Mouse (Mus musculus) adrenal gland, postnatal 14 days (tissue): ENCODE results near the gene Cul7. TPM values are rescaled to one million over a fixed set of nuclear protein-coding genes. Genes with fewer than 3 reads are reported as not detected.

Experiments used
- DNase-seq: peaks from one replicate; pipeline ENCODE4 v3.0.0; 2021; ENCODE audit warnings: mixed read lengths
- total RNA-seq: library from RNA; stranded (reverse); gene quantifications from 2 replicates; pipeline ENCODE4 v1.2.3, GENCODE M21; 2021

Cul7 gene
- total RNA-seq, 1 experiment from 2014 or later = 45.5 TPM

DNA sequence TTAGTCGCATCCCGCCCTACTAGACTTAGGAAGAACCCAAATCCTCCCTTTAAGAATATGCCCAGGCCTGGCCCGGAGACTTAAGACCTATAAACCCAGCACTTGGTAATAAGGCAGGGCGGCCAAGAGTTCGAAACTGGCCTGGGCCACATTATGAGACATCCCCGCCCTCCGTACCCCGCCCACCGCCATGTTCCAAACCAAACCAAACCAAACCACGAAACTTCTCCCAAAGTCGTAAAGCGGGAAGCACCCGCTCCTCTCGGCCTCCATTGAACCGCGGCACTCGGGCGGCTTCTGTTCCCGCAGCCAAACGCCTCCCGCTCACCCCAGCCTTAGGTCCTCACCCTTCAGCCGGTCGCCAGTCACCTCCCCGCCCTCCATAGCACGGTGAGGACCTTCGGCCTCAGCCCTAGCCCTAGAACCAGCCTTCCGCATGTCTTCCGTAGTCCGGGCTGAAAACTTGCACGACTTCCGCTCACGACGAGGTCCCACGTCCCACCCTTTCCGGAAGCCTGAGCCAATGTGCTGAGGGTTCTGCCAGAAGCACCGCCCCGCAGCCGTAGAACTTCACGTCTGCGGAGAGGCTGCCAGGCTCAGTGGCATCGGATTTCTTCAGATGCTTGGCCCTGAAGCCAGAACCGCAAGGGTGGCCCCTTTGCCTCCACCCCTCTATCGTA is 23.9 kb downstream of the Cul7 start, which contains the start of gene Rrp36:
Gene Rrp36, minus strand, starts transcription at position 503 of the 680 bp plus-strand sequence.
- peak; percentile 96 for DNase-seq

DNA sequence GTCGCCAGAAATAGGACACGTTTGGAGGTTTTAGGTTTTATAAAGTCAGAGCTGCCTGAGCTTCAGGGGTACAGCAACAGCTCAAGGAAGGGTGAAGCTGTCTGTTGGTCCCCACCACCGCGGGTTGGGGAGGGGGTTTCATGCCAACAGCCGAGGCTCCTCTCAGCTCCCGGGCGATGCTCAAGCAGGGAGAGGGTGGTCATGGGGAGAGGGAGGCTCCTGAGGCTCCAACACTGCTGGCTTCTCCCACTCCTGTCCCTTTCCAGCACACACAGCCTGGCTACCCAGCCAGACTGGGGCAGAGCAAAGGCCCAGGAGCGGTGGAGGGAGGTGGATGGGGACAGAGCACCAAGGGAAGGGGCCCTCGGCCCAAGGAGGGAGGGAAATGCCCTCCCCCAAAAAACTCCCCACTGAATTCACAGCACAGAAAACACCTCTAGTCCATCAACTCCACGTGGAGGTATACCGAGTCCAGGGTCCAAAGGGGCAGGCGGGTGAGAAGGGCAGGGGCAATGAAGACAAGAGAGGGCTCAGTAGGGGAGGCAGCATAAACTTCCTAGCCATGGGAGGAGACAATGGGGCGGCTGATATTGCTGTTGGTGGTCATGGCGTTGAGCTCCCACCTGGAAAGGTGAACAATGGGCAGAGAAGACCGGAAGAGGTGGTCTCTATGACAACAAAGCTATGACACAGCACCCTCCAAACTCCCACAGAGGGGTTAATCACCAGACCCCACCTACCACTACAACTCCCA is 24.6 kb downstream of the Cul7 start:
- no peak for DNase-seq

DNA sequence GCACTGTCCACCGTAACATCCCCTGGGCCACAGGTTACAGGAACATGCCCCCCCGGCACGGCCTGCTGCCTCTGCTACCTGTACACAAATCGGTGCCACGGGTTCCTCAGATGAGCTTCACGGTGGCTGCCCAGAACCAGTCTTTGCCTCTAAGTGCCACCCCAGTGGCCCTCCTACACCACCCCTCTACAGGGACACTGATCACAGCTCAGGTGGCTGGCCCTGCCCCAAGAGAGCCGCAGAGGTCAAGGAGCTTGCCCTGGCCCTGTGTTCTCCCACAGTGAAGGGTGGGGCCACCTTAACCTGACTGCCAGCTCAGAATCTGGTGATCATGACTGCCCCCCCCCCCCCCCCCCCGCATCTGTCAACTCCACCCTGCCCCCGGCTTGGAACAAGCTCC is 28.3 kb downstream of the Cul7 start, which contains the start of gene Mea1:
Gene Mea1, plus strand, starts transcription at position 378 of the 400 bp plus-strand sequence.
- DNase-seq = no peak

DNA sequence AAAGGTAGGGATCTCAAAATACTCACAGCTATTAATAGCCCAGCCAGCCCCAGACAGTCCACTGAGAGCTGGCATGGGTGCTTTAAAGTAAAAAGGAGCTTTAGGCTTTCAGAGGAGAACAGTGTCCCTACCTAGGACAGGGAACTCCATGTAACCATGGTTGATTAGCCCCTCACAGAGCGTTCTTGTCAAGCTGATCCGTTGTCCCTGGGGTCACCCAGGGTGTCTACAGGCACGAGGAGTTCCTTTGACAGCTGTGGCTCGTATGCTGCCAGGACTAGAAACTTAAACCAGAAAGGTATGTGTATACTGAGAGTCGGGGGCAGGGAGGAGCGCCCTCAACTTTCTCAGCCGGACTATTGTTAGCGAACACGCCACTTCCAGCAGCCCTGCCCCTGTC is 28.8 kb downstream of the Cul7 start:
- no peak for DNase-seq

DNA sequence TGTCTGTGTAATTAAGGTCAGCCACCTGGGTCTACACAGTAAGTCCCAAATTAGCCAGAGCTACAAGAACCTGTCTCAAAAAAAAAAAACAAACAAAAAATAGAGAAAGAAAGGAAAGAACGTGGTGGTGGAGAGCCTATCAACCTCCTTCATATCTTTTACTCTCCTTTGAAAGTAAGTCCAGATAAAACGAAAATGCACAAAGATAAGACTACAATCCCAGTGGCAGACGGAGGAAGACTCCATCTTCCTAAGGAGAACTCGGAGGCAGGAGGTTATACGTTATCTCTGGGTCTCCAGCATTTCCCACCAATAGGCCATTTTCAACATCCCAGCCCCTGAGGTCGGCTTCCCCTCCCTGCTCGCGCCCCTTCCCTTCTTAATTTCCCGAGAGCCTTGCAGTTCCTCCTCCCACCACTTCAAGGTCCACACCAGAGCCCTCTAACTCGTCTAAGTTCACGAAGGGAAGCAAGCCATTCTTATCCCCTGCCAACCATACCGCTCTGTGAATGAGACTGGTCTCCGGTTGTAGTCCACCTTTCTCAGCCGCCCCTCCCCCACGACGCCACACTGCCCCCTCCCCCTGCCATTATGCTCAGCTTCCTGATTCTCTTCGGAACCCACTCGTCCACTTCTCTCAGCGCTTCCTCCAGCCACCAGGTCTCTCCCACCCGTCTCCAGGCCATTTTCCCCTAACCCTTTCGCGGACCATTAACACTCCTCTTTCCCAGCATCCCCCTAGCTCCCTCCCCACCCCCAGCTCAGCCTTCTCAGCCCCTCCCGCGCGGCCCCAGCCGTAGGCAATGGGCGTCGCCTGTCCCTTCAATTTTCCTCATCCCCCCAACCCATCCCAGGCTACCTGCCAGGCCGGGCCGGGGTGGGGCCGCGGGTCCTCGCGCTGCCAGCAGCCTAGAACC is 30.0 kb downstream of the Cul7 start:
- peak; percentile 76 for DNase-seq

DNA sequence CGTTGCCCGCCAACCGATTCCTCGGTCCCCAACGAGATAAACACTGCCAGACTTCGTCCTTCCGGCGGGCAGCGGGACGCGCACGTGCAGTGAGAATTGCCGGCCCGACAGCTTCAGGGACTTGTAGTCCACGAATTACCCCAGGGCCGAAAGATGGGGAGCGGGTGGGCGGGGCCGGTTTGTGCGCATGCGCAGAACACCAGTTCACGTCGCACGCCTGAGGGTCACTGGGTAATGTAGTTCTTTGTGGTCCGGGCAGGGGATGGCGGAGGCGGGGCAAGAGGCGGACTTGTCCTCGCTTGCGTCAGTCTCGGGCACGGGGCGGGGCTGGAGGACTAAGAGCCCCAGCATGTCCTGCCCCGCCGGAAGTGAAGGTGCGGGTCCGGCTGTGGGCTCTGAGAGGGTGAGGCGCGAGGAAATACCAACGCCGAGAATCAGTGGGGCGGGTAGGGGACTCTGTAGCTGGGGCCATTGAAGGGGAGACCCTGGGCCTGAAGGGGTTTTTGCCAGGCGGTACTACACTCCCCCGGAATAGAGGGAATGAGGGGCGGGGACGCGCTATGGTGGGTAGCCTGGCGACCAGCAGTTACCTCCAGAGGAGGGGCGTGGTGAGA is 30.7 kb downstream of the Cul7 start, which contains the start of gene Klhdc3:
Gene Klhdc3, minus strand, starts transcription at position 155 of the 614 bp plus-strand sequence.
- peak; percentile 99 for DNase-seq

DNA sequence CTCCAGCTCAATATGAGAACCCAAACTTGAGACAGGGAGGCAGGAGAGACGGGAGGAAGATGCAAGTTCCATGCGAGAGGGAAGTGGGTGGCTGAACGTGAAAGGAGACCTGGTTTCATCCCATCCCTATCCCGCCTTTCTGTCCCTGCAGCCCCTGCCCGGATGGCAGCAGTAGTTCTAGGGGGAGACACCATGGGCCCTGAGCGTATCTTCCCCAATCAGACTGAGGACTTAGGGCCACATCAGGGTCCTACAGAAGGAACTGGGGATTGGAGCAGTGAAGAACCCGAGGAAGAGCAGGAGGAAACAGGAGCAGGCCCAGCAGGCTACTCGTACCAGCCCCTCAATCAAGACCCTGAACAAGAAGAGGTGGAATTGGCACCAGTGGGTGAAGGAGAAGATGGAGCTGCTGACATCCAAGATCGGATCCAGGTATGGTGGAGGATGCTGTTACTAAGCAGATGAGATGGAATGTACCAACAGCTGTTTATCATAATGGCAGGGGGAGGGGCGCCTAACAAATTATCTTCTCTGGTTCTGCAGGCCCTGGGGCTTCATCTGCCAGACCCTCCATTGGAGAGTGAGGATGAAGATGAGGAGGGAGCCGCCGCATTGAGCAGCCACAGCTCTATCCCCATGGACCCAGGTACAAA is 31.5 kb downstream of the Cul7 start:
- DNase-seq = no peak

DNA sequence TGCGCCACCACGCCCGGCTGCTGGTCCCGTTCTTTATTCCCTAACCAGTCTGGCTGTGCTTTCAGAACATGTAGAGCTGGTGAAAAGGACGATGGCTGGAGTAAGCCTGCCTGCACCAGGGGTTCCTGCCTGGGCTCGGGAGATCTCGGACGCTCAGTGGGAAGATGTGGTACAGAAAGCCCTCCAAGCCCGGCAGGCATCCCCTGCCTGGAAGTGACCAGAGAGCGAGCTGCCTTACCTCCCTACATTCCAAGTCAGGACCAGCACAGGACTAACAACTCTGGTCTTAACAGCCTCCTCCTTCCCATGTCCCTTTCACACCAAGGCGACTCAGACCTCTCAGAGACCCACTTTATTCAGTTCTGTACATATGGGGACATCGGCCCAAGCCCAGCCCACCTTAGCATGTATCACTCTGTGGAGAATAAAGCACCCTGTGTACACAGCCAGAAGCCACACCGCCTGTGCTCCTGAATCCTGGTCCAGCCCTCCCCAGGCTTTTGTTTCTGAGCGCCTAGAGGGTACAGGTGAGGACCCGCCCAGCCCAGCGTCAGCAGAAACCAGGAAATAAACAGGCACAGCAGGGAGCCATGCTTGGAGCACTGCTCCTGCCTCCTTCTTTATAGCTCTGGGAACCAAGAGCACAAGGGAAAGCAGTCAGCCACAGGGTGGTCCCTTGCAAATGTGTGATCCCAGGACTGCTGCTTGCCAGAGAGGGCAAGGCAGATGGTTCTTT is 32.7 kb downstream of the Cul7 start:
- DNase-seq = no peak

DNA sequence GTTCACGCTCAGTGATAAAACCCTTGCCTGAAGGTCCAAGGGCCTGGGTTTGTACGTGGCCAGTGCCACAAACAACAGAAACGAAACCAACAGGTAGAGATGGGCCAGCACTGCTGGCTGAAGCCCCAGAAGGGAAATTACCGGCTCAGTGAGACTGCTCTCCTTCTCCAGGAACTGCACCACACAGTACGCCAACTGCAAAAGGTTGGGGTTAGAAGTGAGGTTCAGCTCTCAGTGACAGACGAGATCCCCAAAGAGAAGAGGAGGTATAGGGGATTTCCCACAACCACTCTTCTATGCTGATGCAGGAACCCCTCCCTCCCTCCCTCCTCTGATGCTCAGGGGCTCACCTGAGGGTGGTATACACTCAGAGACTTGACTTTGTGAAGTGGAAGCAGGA is 35.8 kb downstream of the Cul7 start:
- DNase-seq = no peak

DNA sequence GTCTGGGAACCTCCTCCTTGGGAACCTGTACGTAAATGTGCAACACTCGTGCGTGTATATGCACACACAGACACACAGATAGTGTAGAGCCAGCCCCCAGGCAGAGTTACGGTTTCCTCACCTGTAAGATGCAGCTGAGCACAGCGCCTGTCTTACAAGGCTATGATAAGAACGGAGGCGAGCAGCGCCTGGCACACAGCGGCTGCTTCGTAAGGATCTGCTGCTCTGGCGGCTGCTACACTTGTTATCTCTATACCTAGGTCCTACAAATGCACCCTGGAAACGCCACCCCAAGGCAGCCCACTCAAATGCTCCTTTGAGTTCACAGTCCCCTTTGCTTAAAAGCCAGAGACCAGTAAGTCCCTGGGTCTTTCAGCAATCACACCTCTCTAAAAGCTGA is 40.5 kb downstream of the Cul7 start:
- DNase-seq = no peak

DNA sequence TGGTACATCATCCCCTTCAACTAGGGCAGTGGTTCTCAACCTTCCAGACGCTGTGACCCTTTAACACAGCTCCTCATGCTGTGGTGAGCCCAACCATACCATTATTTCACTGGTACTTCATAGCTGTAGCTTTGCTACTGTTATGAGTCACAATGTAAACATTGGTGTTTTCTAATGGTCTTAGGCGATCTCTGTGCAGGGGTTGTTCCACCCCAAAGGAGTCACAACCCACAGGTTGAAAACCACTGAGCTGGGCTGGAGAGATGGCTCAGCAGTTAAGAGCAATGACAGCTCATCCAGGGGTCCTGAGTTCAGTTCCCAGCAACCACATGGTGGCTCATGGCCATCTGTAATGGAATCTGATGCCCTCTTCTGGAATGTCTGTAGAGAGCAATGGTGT is 41.3 kb downstream of the Cul7 start:
- DNase-seq = no peak

DNA sequence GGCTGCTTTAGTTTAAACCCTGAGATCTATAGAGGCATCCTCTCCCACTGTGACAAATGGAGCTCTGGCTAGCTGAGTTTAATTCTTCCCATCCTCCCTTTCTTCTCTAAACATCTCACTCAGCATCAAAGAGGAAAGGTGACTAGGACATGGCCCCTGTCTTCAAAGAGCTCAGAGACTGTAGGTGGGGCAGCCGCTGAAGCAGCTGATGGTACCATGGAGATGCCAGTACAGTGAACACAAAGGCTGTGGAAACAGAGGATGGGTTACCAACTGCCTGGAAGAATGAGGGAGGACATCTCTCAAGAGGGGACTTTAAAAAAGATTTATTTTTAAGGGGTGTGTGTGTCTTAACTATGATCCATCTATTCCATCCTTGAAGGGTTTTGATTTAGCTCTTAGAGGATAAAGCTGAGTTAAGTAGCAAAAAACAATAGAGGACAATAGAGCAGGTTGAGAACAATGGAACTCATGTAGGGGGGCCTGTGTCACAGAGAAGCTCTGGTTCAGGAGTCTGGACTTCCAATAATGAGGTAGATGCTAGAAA is 44.5 kb downstream of the Cul7 start:
- DNase-seq = no peak

DNA sequence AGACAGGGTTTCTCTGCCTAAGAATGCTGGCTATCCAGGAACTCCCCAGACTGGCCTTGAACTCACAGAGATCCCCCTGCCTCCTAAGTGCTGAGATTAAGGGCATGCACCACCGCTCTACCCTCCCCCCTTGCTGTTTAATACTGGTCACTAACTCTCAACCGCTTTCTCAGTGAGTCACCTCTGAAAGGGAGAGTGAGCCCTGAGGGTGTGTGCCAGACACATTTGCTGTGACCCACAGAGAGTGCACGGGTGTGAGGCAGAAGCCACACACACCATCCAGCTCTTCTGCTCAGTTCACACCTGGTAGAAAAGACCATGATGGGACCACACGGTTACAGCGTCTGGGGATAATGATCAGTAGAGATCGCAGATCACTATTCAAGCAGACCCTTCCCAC is 48.4 kb downstream of the Cul7 start:
- peak; percentile 39 for DNase-seq

DNA sequence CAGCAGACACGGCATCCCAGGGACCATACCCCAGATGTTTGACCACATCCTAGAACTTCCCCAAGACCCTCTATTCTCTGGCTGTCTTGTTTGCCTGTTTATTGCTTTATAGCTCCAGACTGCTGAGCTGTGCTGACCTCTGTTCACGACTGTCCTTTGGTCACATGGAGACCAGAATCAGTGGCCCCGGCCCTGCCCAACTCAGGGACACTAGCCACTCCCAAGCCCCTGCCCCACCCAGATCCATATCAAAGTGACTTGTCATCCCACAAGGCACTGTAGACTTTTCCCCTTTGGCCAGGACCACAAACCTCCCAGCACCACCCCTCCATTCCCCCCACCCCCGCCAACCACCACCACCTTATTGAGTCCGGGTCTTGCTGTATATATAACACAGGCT is 49.1 kb downstream of the Cul7 start:
- no peak for DNase-seq

DNA sequence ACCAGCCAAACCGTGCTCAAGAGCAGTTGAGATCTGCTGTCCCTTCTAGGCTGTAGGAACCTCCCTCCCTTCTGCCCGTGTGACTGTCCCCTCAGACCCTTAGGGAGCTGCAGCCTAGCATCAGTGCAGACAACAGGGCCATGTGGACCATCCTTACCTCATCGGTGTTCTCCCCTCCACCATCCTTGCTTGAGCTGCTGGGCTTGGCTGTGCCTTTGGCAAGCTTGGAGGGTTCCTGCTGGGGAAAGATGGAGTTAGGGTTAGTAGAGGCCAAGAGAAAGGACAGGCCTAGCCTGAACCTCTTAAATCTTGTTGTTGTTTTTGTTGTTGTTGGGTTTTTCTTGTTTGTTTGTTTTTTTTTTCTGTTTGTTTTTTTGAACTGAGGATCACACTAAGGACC is 49.8 kb downstream of the Cul7 start:
- DNase-seq = no peak

DNA sequence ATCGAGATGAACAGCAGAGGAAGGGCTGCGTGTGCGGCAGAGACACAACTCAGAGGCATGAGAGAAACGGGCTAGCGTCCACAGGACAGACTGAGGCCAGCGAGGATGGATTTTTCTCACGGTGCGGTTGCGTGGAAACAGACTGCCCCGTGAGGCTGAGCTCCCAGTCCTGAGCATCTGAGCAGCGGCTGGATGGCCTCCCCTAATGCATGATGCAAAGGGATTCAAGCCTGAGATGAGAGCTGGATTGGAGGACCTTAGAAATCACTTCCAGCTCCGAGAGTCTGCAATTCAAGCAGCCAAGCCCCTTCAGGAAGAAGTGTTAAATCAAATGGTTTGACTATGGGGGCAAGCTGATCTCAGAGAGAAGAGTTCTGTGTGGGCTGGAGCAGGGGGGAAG is 51.4 kb downstream of the Cul7 start:
- DNase-seq = no peak

DNA sequence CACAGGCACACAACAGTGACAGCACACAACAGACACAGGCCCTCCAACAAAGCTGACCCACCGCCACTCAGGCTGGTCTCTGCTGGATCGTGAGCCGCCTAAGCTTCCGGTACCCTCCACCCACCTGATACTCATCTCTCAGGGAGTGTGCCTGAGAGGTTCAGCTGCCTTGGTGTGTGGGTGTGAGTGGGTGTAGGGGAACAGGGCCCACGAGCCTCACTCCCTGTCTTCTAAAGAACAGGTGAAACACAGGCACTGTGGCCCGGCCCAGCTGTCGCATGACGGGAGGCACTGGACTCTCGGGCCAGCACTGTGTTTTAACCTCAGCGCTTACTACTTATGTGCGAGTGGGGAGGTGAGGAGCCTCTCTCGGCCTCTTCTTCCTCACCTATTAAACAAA is 52.0 kb downstream of the Cul7 start:
- no peak for DNase-seq

DNA sequence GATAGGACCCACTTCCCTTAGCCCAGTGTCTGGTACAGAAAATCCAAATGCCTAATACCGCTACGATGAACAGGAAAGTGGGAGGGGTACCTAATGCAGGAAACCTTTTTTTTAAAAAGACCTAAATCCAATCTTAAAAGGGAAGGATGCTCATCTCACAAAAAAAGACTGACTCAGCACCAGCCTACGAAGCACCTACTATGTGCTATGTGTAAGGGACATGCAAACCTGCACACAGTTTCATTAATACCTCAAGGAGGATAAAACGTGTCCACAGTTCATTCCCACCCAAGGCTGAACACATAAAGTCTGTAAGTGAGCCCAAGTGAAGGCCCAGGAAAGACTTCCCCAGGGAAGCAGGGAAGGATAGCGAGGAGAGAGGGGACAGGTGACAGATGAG is 52.4 kb downstream of the Cul7 start:
- no peak for DNase-seq

DNA sequence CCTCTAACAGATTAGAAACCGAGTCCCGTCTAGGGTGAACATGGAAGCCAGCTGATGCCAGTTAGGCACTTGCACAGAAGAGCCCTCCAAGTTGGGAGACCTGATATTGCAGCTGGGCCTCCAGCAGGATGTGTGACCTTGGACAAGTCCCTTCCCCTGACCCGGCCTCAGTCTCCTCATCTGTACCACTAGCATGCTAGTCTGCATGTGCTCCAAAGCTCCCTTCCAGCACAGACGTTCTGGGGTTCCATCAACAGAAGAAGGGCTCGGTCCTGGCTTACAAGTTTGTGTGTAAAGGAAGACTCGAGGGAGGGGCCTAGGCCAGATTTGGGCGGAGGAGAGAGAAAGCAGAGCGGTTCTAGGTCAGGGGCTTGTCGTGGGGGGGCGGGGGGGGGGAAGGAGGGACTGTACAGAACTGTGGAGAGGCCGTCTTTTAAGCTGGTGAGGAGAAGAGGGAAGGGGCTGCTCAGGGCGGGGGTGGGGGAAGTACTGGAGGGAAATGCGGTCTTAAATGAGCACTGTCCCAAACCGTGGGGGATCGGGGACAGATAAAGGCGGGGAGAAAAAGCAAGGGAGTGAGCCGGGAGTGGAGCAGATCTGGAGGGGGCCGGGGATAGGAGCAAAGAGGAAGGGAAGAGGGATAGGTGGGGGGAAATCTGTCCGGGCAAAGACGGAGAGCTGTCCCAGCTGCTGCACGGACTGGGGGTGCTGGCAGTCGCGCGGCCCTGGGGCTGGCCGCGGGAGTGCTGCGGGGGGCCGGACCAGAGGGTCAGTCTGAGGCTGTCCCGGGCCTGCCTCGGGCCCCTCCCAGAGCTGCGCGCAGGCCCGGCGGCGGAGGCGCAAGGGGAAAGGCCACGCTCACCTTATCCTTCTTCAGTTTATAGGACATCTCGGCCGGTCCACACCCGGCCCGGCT is 54.1 kb downstream of the Cul7 start:
- DNase-seq = peak; percentile 34
